Mouse (Mus musculus): ENCODE measurements at regions not wholly inside any gene's neighbourhood (a gene's known extent, or its start where the extent isn't known, plus 50 kb on each side); places are given as distances from the start of the nearest gene placed in this dataset.
A peak's percentile ranks its signal among the peaks of the same experiment; 100 is the strongest.

- DNase-seq, result no peak
Observed at GRCm38 (mm10) chr9:111838069-111838820, 148.1 kb upstream of the Stac start.

- peak in 1 of 2 experiments; percentile 40 for DNase-seq
Observed at GRCm38 (mm10) chr9:111822094-111822493, 131.9 kb upstream of the Stac start.

GRCm38 (mm10) chr9:111817461-111817860 lies 127.3 kb upstream of the Stac start:
- no peak for DNase-seq

DNA sequence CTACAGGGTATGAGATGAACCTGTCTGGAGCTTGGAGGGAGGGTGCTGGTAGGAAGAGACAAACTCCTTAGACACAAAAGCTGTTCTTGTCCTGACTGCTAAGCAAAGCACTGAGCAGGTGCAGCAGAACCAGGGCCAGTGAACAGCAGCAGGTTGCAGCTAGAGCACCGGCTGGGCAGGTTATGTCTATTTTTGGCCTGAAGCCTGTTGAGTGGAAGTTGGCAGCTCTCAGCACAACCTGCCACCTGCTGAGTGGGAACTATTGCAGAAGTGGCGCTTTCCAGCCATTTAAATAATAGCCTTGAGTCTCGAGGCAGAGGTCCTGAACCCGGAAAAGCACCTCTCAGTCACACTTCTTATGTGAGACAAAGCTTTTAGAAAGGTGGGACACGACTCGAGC lies 114.8 kb upstream of the Stac start:
- DNase-seq, result peak in 1 of 2 experiments; percentile 3

GRCm38 (mm10) chr9:111801381-111801780 lies 111.2 kb upstream of the Stac start:
- DNase-seq, result no peak

DNA sequence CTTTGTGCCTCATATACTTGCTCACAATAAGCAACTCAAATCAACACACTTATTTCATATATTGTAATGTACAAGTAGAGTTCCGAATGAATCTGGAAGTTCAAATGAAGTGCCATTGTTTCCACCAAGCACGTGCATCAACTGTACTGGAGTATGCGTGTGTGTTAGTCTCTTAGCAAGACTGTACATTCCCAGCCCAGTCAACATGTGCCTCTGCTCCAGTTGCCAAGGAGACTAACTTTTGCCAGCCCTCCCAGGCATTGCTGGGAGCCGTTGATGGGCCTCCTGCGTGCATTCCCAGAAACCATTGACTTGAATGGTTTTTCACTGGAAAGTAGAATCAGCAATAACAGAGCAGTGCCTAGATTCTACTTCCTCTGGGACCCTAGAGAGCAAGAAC lies 110.7 kb upstream of the Stac start:
- DNase-seq, result no peak

- DNase-seq, result no peak
Observed at GRCm38 (mm10) chr9:111778981-111779380, 88.8 kb upstream of the Stac start.

DNA sequence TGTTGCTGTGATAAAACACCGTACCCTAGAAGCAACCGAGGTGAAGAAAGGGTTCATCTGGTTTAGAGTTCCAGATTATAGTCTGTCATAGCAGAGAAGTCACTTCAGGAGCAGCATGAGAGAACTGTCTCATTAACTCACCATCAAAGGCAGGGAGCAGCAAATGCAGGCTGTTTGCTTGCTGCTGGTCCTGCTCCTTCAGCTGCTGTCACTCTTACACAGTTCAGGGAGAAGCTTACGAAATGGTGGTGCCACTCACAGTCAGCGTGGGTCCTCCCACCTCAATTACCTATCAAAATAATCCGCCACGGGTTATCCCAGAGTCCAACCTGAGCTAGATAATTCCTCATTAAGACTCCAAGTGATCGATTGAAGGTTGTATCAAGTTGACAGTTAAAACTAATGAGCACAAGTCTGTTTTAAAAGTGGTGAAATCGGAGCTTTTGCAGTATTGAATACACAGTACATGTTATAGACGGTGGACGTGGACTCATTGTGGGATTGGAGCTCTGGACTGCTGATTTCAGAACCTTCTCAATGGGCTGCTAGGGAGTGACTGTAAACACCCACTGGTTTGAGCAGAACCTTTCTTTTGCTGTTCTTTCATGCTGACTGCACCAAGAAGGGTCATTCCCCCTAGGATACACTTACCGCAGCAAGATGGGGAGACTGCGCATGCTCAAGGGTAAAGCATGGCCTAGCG lies 87.4 kb upstream of the Stac start:
- DNase-seq, result no peak

GRCm38 (mm10) chr9:111774229-111774628 lies 84.1 kb upstream of the Stac start:
- no peak for DNase-seq

- no peak for DNase-seq
Observed at GRCm38 (mm10) chr9:111762653-111763468, 72.7 kb upstream of the Stac start.

DNA sequence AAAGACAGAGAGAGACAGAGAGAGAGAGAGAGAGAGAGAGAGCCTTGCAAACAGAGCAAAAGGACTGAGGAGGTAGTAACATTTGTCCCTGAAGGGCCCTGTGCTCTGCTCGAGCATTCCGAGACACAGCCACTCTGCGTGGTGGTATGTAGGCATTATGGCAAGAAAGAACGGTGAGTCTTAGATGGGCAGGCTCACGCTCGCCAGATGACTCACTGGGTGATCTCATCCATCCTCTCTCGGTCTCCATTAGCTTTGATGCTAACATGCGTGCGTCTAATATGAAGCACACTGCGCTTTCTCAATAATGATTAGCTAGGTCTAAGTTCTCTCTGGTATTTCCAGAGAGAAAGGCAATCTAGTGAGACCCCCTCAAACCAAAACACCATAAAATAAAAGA lies 65.1 kb upstream of the Stac start:
- DNase-seq, result no peak

DNA sequence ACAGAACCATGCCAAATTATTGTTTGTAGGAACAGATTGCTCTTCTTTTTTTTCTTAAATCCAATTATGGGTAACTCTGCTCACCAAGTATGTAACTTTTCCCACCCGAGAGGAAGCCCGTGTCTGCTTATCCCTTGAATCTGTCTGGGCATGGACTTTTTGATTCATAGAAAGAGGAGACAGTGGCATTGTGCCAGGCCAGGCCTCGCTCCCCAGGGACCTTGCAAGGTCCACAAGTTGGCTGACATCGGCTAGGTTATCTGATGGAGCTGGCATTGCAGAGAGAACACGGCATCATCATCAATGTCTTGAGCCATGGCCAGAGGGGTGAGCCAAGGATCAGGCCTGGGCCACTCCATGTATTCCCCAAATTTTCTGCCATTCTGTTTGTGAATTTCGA lies 56.0 kb upstream of the Stac start:
- DNase-seq, result no peak

- no peak for DNase-seq
Observed at GRCm38 (mm10) chr9:111745206-111745605, 55.1 kb upstream of the Stac start.

Data from heart, adult 18-20 months (tissue).